Mouse (Mus musculus): ENCODE measurements around the gene Mrgpra2b. TPM values are rescaled to one million over a fixed set of nuclear protein-coding genes. Genes with fewer than 3 reads are reported as not detected.
"Not testable (repeated sequence)": the region's sequence is repeated elsewhere in the genome, so short reads cannot be mapped to it uniquely, and the experiment has no call there.

Gene Mrgpra2b
- not detected in 2 replicates for polyA plus RNA-seq (2014; fragmentation: Nextera tagmentation; extraction: Ambion mirVana)

DNA sequence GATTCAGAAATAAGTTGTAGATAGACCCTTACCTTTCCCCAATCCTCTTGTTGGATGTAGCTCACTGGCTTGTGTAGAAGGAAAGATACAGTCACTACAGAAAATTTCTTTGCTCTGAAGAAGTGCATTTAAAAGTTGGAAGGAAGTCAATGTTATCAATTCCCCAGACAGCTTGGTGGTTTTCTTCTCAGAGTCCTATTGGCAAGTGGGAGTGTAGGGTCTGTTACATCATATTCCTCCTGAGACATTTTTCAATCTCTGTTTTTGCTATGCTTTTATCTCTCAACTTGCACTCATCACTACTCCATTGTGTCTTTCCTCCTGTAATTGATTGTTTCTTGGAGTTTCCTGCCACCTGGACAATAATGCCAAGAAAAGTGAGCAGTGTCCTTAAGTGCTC is at the start of gene Mrgpra2b:
Mrgpra2b (minus strand) TSS at position 101 of the 400 bp plus-strand sequence.
- no peak for ATAC-seq (replicated peaks; ENCODE audit: low FRiP score, low TSS enrichment, low read depth)
- no peak for DNase-seq (ENCODE audit: low spot score)
- H3K36me3 ChIP-seq (ENCODE audit: control insufficient read depth, insufficient read depth, low read length) = no peaks in the 10 kb centered on the region

DNA sequence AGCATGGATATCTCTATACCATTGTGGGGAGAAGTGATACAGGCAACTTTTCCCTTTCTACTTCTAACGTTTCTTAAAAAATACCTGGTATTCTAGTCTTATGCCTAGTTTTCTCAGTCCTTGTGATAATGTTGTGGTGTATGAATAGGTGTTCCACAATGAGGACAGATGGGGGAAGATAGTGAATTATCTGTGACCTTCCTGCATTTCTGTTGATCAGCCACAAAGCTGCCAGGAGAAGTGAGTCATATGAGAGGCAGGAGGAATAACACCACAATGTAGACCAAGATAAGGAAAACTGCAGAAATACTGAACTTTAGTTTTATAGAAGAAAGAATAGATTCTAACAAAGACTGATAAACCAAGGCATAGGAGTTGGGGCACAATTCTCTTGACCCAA is 12.3 kb downstream of the Mrgpra2b start:
- ATAC-seq (replicated peaks; ENCODE audit: low FRiP score, low TSS enrichment, low read depth) (no peak), DNase-seq (ENCODE audit: low spot score) (no peak)
- Histone ChIP-seq H3K4me3 (ENCODE audit: low read depth, low read length) (no peak overlapping the region), H3K4me1 (replicated peaks; ENCODE audit: control insufficient read depth, insufficient read depth, low read length) (no peaks in the 10 kb centered on the region), H3K9ac (ENCODE audit: low read length) (no peak overlapping the region), H3K9me3 (ENCODE audit: control insufficient read depth, low read length) (peaks cover 7% of the 10 kb centered on the region; the same call in 1 of the 2 replicates), H3K27me3 (replicated peaks; ENCODE audit: control insufficient read depth, insufficient read depth, low read length) (no peaks in the 10 kb centered on the region), H3K27ac (ENCODE audit: low read depth) (no peak overlapping the region), H3K4me2 (ENCODE audit: low read length) (no peak overlapping the region), H3K36me3 (ENCODE audit: control insufficient read depth, insufficient read depth, low read length) (no peaks in the 10 kb centered on the region)
- 78% methylated on average over 1 of the region's 1 CpGs for WGBS

More for the DNA sequence above, at the start of gene Mrgpra2b:
- Histone ChIP-seq H3K9ac (ENCODE audit: low read length) (no peak within 1 kb of the TSS), H3K27me3 (replicated peaks; ENCODE audit: control insufficient read depth, insufficient read depth, low read length) (no peaks in the 10 kb centered on the region), H3K4me2 (ENCODE audit: low read length) (no peak within 1 kb of the TSS), H3K4me3 (ENCODE audit: low read depth, low read length) (no peak within 1 kb of the TSS), H3K27ac (ENCODE audit: low read depth) (no peak within 1 kb of the TSS), H3K4me1 (replicated peaks; ENCODE audit: control insufficient read depth, insufficient read depth, low read length) (no peaks in the 10 kb centered on the region), H3K9me3 (ENCODE audit: control insufficient read depth, low read length) (no peaks in the 10 kb centered on the region)

DNA sequence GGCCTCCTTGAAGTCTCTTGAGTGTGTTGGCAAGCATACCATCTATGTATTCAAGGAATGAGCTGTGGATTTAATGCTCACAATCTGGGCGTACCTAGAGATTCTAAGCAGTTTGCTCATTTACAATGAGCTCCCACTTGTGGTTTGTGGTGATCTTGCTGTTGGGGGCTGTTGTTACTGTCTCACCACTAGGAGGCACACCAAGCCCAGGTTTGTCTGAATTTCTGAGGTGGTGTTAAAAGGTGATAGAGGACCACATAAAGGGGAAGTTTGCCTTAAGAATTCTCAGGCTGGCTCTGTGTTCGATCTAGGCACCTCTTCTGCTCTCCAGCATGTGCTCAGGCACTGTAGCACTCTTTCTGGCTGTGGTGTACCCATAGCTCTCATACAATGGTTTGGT is 13.6 kb downstream of the Mrgpra2b start:
- no peak for DNase-seq (ENCODE audit: low spot score)
- Histone ChIP-seq H3K9ac (ENCODE audit: low read length) (no peak overlapping the region), H3K9me3 (ENCODE audit: control insufficient read depth, low read length) (peaks cover 7% of the 10 kb centered on the region; the same call in 1 of the 2 replicates), H3K4me3 (ENCODE audit: low read depth, low read length) (no peak overlapping the region), H3K27ac (ENCODE audit: low read depth) (no peak overlapping the region), H3K4me1 (replicated peaks; ENCODE audit: control insufficient read depth, insufficient read depth, low read length) (no peaks in the 10 kb centered on the region), H3K36me3 (ENCODE audit: control insufficient read depth, insufficient read depth, low read length) (no peaks in the 10 kb centered on the region), H3K27me3 (replicated peaks; ENCODE audit: control insufficient read depth, insufficient read depth, low read length) (no peaks in the 10 kb centered on the region), H3K4me2 (ENCODE audit: low read length) (no peak overlapping the region)
- WGBS = 76% methylated on average over 2 of the region's 2 CpGs
- no peak for ATAC-seq (replicated peaks; ENCODE audit: low FRiP score, low TSS enrichment, low read depth)

DNA sequence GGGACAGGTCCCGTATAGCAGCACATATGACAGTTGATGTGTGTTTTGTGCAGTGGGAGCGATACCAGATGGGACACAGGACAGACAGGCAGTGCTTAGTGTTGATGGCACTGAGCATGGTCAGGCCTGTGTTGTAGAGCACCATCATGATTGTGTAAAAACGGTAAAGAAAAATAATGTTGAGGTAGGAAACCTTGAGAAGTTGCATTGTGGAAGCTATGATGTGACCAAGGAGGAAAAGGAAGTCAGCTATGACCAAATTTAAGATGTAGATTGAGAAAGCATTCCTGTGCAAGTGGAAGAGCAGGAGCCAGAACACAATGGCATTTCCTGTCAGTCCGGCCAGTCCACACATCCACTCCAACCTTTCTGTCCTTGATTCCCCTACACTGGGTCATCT is 25.7 kb downstream of the Mrgpra2b start:
- DNase-seq (ENCODE audit: low spot score) = no peak
- 87% methylated on average over 4 of the region's 4 CpGs for WGBS
- H3K36me3 ChIP-seq (ENCODE audit: control insufficient read depth, insufficient read depth, low read length) = no peaks in the 10 kb centered on the region
- no peak overlapping the region for H3K27ac ChIP-seq (ENCODE audit: low read depth)
- H3K4me2 ChIP-seq (ENCODE audit: low read length) = no peak overlapping the region
- no peak for ATAC-seq (replicated peaks; ENCODE audit: low FRiP score, low TSS enrichment, low read depth)
- no peak overlapping the region for H3K4me3 ChIP-seq (ENCODE audit: low read depth, low read length)
- no peaks in the 10 kb centered on the region for H3K4me1 ChIP-seq (replicated peaks; ENCODE audit: control insufficient read depth, insufficient read depth, low read length)
- H3K27me3 ChIP-seq (replicated peaks; ENCODE audit: control insufficient read depth, insufficient read depth, low read length) = no peaks in the 10 kb centered on the region
- H3K9me3 ChIP-seq (ENCODE audit: control insufficient read depth, low read length) = no peaks in the 10 kb centered on the region
- H3K9ac ChIP-seq (ENCODE audit: low read length) = no peak overlapping the region

DNA sequence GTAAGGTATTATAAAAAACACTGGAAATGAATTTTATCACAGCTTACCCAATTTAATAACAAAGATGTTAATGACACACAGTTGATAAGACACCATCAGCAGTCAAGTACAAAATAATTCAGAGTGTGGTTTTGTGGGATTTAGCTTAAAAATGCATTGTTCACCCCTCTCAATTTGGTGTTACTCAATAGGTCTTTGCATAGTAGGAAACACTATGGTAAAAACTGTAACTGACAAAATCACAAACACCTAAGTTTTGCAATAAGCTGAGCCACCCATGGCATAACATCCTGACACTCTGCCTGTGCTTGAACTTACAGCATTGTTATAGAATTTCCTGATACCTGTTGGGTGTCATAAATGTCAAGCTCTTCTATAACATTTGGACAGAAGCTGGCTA is 37.4 kb downstream of the Mrgpra2b start:
- H3K4me3 ChIP-seq (ENCODE audit: low read depth, low read length); H3K27me3 ChIP-seq (replicated peaks; ENCODE audit: control insufficient read depth, insufficient read depth, low read length); H3K4me1 ChIP-seq (replicated peaks; ENCODE audit: control insufficient read depth, insufficient read depth, low read length); H3K27ac ChIP-seq (ENCODE audit: low read depth); H3K36me3 ChIP-seq (ENCODE audit: control insufficient read depth, insufficient read depth, low read length); DNase-seq (ENCODE audit: low spot score); H3K9ac ChIP-seq (ENCODE audit: low read length); ATAC-seq (replicated peaks; ENCODE audit: low FRiP score, low TSS enrichment, low read depth); H3K4me2 ChIP-seq (ENCODE audit: low read length); H3K9me3 ChIP-seq (ENCODE audit: control insufficient read depth, low read length): not testable (repeated sequence)

DNA sequence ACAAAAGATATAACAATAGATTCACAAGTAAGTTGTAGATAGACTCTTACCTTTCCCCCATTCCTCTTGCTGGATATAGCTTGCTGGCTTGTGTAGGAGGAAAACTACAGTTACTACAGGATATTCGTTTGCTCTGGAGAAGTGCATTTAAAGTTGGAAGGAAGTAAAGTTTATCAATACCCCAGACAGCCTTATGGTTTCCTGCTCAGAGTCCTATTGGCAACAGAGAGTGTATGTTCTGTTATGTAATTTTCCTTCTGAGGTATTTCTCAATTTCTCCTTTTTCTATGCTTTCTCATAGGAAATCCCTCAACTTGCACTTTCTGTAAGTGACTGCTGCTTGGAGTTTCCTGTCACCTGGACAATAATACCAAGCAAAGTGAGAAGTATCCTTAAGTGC is 39.2 kb downstream of the Mrgpra2b start:
- not testable (repeated sequence) for H3K9me3 ChIP-seq (ENCODE audit: control insufficient read depth, low read length); H3K4me3 ChIP-seq (ENCODE audit: low read depth, low read length); H3K9ac ChIP-seq (ENCODE audit: low read length); DNase-seq (ENCODE audit: low spot score); ATAC-seq (replicated peaks; ENCODE audit: low FRiP score, low TSS enrichment, low read depth); H3K27me3 ChIP-seq (replicated peaks; ENCODE audit: control insufficient read depth, insufficient read depth, low read length); H3K27ac ChIP-seq (ENCODE audit: low read depth); H3K4me1 ChIP-seq (replicated peaks; ENCODE audit: control insufficient read depth, insufficient read depth, low read length); H3K4me2 ChIP-seq (ENCODE audit: low read length); H3K36me3 ChIP-seq (ENCODE audit: control insufficient read depth, insufficient read depth, low read length)
- no CpG with 5 or more reads among the region's 1 CpGs for WGBS

DNA sequence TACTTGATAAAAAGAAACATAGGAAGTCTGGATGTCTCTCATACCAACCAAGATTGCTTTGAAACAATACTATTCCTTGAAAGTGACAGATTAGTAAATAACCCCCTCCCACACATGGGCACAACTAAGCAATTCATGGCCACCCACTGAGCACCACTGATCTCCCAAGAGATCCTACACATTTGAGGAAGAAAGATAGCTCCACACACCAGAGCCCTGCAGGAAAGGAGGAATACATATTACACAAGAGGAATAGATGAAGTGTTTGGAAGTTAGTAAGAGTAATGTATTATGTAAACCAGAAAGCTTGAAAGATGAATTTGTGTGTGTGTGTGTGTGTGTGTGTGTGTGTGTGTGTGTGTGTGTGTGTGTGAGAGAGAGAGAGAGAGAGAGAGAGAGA is 45.5 kb downstream of the Mrgpra2b start:
- not testable (repeated sequence) for H3K4me2 ChIP-seq (ENCODE audit: low read length); H3K27ac ChIP-seq (ENCODE audit: low read depth); H3K4me3 ChIP-seq (ENCODE audit: low read depth, low read length); ATAC-seq (replicated peaks; ENCODE audit: low FRiP score, low TSS enrichment, low read depth); H3K36me3 ChIP-seq (ENCODE audit: control insufficient read depth, insufficient read depth, low read length); H3K9ac ChIP-seq (ENCODE audit: low read length); H3K4me1 ChIP-seq (replicated peaks; ENCODE audit: control insufficient read depth, insufficient read depth, low read length); H3K27me3 ChIP-seq (replicated peaks; ENCODE audit: control insufficient read depth, insufficient read depth, low read length); DNase-seq (ENCODE audit: low spot score); H3K9me3 ChIP-seq (ENCODE audit: control insufficient read depth, low read length)

DNA sequence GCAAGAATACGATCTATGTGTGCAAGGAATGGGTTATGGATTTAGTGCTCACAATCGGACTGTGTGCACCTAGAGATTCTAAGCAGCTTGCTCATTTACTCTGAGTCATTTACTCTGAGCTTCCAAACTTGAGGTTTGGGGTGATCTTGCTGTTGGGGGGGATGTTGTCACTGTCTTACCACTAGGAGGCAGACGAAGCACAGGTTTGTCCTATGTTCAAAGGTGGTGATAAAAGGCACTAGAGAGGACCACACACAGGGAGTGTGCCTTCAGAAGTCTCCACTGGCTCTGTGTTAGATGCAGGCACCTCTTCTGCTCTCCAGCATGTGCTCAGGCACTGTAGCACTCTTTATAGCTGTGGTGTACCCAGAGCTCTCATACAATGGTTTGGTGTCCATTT is 54.8 kb downstream of the Mrgpra2b start:
- H3K4me1 ChIP-seq (replicated peaks; ENCODE audit: control insufficient read depth, insufficient read depth, low read length); DNase-seq (ENCODE audit: low spot score); H3K4me2 ChIP-seq (ENCODE audit: low read length); H3K4me3 ChIP-seq (ENCODE audit: low read depth, low read length); H3K27ac ChIP-seq (ENCODE audit: low read depth); H3K9ac ChIP-seq (ENCODE audit: low read length); H3K36me3 ChIP-seq (ENCODE audit: control insufficient read depth, insufficient read depth, low read length); H3K9me3 ChIP-seq (ENCODE audit: control insufficient read depth, low read length); H3K27me3 ChIP-seq (replicated peaks; ENCODE audit: control insufficient read depth, insufficient read depth, low read length); ATAC-seq (replicated peaks; ENCODE audit: low FRiP score, low TSS enrichment, low read depth): not testable (repeated sequence)
- 13% methylated on average over 1 of the region's 3 CpGs for WGBS

DNA sequence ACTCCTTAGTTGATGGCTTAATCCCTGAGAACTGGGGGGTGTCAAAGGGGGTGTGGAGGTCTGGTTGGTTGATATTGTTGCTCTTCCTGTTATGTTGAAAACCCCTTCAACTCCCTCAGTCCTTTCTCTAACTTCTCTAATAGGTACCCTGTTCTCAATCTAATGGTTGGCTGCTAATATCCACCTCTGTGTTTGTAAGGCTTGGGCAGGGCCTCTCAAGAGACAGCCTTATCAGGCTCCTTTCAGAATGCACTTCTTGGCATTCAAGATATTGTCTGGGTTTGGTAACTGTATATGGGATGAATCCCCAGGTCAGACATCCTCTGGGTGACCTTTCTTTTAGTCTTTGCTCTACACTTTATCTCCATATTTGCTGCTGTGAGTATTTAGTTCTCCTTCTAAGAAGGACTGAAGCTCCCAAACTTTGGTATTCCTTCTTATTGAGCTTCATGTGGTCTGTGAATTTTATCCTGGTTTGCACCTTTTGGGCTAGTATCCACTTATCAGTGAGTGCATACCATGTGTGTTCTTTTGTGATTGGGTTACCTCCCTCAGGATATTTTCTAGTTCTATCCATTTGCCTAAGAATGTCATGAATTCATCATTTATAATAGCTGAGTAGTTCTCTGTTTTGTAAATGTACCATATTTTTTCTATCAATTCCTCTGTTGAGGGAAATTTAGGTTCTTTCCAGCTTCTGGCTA is 63.2 kb downstream of the Mrgpra2b start:
- H3K36me3 ChIP-seq (ENCODE audit: control insufficient read depth, insufficient read depth, low read length); H3K9ac ChIP-seq (ENCODE audit: low read length); DNase-seq (ENCODE audit: low spot score); H3K4me1 ChIP-seq (replicated peaks; ENCODE audit: control insufficient read depth, insufficient read depth, low read length); H3K4me2 ChIP-seq (ENCODE audit: low read length); H3K27ac ChIP-seq (ENCODE audit: low read depth); H3K4me3 ChIP-seq (ENCODE audit: low read depth, low read length); H3K27me3 ChIP-seq (replicated peaks; ENCODE audit: control insufficient read depth, insufficient read depth, low read length); ATAC-seq (replicated peaks; ENCODE audit: low FRiP score, low TSS enrichment, low read depth); H3K9me3 ChIP-seq (ENCODE audit: control insufficient read depth, low read length): not testable (repeated sequence)
